Mouse (Mus musculus): ENCODE results near the gene Tmem213. TPM values are rescaled to one million over a fixed set of nuclear protein-coding genes. Genes with fewer than 3 reads are reported as not detected.

Gene Tmem213
- not detected in 2 replicates for polyA plus RNA-seq (2012)

GRCm38 (mm10) chr6:38109160-38109795 is at the start of gene Tmem213:
Gene Tmem213, plus strand, starts transcription at chr6:38109255.

GRCm38 (mm10) chr6:38124207-38124835 is 15.3 kb downstream of the Tmem213 start, which contains the start of gene Atp6v0a4:
Gene Atp6v0a4, minus strand, starts transcription at chr6:38124586.

Other genes with a start within 250 kb of the Tmem213 start
- gene Trim24, start 238.4 kb upstream of the Tmem213 start, polyA plus RNA-seq (2012): 8.2 and 8.4 TPM in 2 replicates
- not detected in 2 replicates for gene Svopl, start 62.3 kb upstream of the Tmem213 start, polyA plus RNA-seq (2012)
- 0.04 TPM in 1 of 2 replicates, not detected in the other for gene Atp6v0a4, start 15.3 kb downstream of the Tmem213 start, polyA plus RNA-seq (2012)
- 1.3 and 2.6 TPM in 2 replicates for gene D630045J12Rik, start 144.8 kb downstream of the Tmem213 start, polyA plus RNA-seq (2012)
- gene Zc3hav1l, start 190.0 kb downstream of the Tmem213 start, polyA plus RNA-seq (2012): 1.6 and 1.9 TPM in 2 replicates
- gene Zc3hav1, start 245.3 kb downstream of the Tmem213 start, polyA plus RNA-seq (2012): 27.8 and 30.1 TPM in 2 replicates

Data from megakaryocyte-erythroid progenitor cell, adult 5 weeks (primary cell).